Mouse (Mus musculus): ENCODE data around the gene Ccp110.

DNA sequence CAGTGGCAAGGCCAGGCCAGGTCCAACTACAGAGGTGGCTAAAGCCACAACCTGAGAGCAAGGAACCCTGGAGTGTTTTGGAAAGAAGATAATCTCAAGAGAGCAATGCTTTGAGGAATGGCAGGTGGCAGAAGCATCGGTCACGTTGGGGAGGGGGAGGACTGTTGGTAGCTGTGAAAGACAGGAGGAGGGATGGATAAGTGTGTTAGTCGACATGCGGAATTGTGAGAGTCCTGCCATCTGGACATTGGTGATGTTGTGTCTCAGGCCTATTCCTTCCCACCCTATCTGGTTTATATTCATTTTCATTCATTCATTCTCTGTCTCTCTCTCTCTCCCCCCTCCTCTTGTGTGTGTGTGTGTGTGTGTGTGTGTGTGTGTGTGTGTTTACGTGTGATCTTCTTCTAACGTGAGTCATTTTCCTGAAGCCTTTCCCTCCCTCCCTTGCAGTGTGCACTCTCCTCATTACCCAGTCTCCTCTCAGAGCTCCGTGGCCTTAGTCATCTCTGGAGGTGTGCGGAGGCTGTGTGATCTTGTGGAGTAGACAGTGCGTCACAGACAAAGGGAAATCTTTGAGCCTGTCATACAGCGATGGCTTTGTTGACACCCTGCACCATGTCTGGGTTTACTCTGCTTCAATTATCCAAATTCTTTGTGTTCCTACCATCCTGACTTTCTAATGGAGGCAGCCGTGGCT is 71.1 kb downstream of the Ccp110 start:
- TF ChIP-seq CTCF (IDR thresholded peaks at IDR 0.05; ENCODE audit: low read depth) (no peak), EP300 (IDR thresholded peaks at IDR 0.05; ENCODE audit: low read depth) (no peak)
